Mouse (Mus musculus): Measurements from ENCODE around the gene Fbxo42. TPM values are rescaled to one million over a fixed set of nuclear protein-coding genes. Genes with fewer than 3 reads are reported as not detected.
A peak's percentile ranks its signal among the peaks of the same experiment; 100 is the strongest.

Fbxo42 gene
- polyA plus RNA-seq, 1 experiment from 2014 or later: 23.3 TPM

DNA sequence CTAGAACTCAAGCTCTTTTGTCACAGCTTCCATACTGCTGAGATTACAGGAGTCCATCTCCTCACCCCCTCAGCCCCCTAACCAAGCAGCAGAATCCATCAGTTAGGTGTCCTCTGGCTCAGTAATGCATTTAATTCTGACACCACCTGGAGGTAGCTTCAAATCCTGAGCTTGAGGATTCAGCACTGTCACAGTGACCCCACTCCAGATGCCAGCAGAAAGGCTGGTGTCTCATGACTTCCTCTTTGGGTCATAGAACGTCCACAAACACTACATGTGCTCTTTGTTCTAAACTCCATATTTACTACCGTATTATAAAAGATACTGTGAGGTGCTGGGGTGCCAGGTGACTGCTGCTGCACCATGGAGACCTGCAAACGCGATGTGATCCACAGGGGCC is 9.8 kb downstream of the Fbxo42 start:
- H3K9me3 ChIP-seq (replicated peaks): no peaks in the 10 kb centered on the region
- H3K27me3 ChIP-seq (replicated peaks): no peaks in the 10 kb centered on the region
- H3K36me3 ChIP-seq: no peaks in the 10 kb centered on the region
- no peak overlapping the region for H3K4me2 ChIP-seq
- ATAC-seq (ENCODE audit: low FRiP score): no peak
- H3K9ac ChIP-seq (replicated peaks): no peak overlapping the region
- no peak overlapping the region for H3K4me3 ChIP-seq (replicated peaks)
- no peak overlapping the region for H3K27ac ChIP-seq (replicated peaks)
- 76% methylated on average over 4 of the region's 4 CpGs for WGBS
- H3K4me1 ChIP-seq: peaks cover 27% of the 10 kb centered on the region

DNA sequence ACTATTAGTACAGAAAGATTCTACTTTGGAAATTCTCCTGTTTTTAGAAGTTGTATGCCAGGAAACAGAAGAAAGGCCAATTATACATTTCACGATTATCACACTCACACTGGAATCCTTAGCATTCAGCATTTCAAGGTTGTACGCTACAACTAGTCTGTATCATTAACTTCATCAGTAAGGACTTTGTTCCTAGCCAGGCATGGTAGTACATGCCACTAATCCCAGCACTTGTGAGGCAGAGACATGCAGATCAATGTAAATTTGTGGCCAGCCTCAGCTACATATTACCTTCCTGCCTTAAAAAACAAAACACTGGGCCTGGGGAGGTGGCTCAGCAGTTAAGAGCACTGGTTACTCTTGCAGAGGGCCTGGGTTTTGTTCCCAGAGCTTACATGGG is 10.9 kb downstream of the Fbxo42 start:
- ATAC-seq (ENCODE audit: low FRiP score): no peak
- Histone ChIP-seq H3K4me3 (replicated peaks) (no peak overlapping the region), H3K27ac (replicated peaks) (no peak overlapping the region), H3K36me3 (no peaks in the 10 kb centered on the region), H3K4me2 (no peak overlapping the region), H3K9ac (replicated peaks) (no peak overlapping the region), H3K9me3 (replicated peaks) (no peaks in the 10 kb centered on the region), H3K4me1 (peaks cover 24% of the 10 kb centered on the region), H3K27me3 (replicated peaks) (no peaks in the 10 kb centered on the region)
- WGBS: 78% methylated on average over 2 of the region's 2 CpGs

DNA sequence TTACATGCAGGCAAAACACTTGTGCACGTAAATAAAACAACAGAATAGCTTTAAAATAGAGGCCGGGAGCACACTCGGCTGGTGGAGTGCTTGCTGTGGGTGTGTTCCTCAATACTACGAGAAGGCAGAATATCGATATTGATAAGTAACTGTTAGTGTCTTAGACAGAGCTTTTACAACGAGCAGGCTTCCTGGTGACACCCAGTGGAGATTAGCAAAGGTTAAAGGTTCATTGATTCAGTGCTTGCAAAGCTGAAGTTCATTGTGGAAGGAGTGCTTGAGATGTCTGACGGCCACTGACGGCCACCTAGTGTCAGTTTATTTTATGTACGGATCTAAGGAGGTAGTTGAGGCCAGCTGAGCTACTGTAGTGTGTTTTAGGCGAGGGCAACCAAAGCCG is 11.4 kb downstream of the Fbxo42 start:
- ATAC-seq (ENCODE audit: low FRiP score): no peak
- Histone ChIP-seq H3K9ac (replicated peaks) (no peak overlapping the region), H3K9me3 (replicated peaks) (no peaks in the 10 kb centered on the region), H3K4me1 (peaks cover 23% of the 10 kb centered on the region), H3K36me3 (no peaks in the 10 kb centered on the region), H3K4me2 (no peak overlapping the region), H3K27ac (replicated peaks) (no peak overlapping the region), H3K27me3 (replicated peaks) (no peaks in the 10 kb centered on the region), H3K4me3 (replicated peaks) (no peak overlapping the region)
- WGBS: 51% methylated on average over 11 of the region's 11 CpGs

DNA sequence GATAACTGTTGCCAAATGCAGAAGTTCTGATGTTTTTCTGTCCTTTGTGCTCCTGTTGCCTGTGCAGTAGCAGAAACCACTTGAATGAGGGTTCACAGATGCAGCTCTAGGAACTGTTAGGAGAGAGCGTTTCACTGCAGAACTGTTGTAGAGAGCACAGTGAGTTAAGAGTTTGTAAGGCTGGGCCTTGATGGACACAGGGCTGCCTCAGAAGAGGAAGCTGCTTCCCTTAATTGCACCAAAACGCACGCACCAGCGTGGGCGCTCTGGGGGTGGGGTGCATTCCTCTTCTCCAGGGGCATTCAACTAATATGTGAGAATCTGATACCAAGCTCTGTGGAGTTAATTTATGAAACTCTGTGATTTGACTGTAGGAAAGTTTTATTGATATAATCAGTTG is 12.0 kb downstream of the Fbxo42 start:
- 63% methylated on average over 5 of the region's 5 CpGs for WGBS
- Histone ChIP-seq H3K36me3 (no peaks in the 10 kb centered on the region), H3K4me2 (no peak overlapping the region), H3K9ac (replicated peaks) (no peak overlapping the region), H3K4me1 (peaks cover 19% of the 10 kb centered on the region), H3K4me3 (replicated peaks) (no peak overlapping the region), H3K27me3 (replicated peaks) (no peaks in the 10 kb centered on the region), H3K9me3 (replicated peaks) (no peaks in the 10 kb centered on the region), H3K27ac (replicated peaks) (no peak overlapping the region)
- ATAC-seq (ENCODE audit: low FRiP score): no peak

DNA sequence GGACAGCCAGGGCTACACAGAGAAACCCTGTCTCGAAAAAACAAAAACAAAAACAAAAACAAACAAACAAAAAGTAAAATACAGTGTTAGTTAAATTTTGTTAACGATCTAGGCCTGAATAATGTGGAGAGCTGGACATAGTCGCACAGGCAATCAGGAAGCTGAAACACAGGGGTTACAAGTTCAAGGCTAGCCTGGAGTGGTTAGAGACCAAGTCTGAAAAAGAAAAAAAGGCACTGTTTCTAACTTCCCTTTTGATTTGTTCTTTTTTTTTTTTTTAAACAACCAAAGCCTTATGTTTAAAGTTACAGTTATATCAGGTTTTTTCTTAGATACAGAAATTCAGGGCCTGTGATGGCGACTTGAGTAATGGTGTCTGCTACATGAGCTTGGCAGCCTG is 12.5 kb downstream of the Fbxo42 start:
- peaks cover 19% of the 10 kb centered on the region for H3K4me1 ChIP-seq
- no peak for ATAC-seq (ENCODE audit: low FRiP score)
- no peaks in the 10 kb centered on the region for H3K36me3 ChIP-seq
- no peaks in the 10 kb centered on the region for H3K27me3 ChIP-seq (replicated peaks)
- no peaks in the 10 kb centered on the region for H3K9me3 ChIP-seq (replicated peaks)
- 94% methylated on average over 4 of the region's 4 CpGs for WGBS
- no peak overlapping the region for H3K4me3 ChIP-seq (replicated peaks)
- no peak overlapping the region for H3K4me2 ChIP-seq
- no peak overlapping the region for H3K9ac ChIP-seq (replicated peaks)
- no peak overlapping the region for H3K27ac ChIP-seq (replicated peaks)

DNA sequence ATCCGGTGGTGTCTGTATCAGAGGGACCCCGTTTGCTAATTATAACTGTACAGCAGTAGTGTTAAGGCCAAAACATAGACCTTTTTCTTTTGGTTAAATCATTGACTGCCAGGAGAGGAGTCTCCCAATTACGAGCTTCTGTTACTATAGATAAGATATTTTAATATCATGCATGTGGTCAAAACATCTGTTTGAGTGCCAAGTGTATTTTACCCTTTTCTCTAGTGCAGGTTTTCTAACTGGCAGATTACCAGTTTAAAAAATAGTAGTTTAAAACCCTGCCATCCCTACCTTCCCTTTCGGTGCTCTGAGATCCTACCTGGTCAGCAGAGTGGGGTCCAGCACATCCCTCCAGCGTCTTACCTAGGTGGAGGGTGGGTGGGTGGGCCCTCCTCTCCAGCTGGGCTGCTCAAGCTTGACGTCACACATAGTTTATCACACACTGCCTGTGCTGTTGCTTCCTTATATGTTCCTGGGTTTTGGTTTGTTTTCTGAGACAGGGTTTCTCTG is 14.0 kb downstream of the Fbxo42 start:
- ATAC-seq (ENCODE audit: low FRiP score): no peak
- H3K9me3 ChIP-seq (replicated peaks): no peaks in the 10 kb centered on the region
- H3K9ac ChIP-seq (replicated peaks): no peak overlapping the region
- no peaks in the 10 kb centered on the region for H3K27me3 ChIP-seq (replicated peaks)
- H3K36me3 ChIP-seq: no peaks in the 10 kb centered on the region
- H3K27ac ChIP-seq (replicated peaks): no peak overlapping the region
- H3K4me2 ChIP-seq: no peak overlapping the region
- peaks cover 14% of the 10 kb centered on the region for H3K4me1 ChIP-seq
- no peak overlapping the region for H3K4me3 ChIP-seq (replicated peaks)
- 92% methylated on average over 6 of the region's 6 CpGs for WGBS

DNA sequence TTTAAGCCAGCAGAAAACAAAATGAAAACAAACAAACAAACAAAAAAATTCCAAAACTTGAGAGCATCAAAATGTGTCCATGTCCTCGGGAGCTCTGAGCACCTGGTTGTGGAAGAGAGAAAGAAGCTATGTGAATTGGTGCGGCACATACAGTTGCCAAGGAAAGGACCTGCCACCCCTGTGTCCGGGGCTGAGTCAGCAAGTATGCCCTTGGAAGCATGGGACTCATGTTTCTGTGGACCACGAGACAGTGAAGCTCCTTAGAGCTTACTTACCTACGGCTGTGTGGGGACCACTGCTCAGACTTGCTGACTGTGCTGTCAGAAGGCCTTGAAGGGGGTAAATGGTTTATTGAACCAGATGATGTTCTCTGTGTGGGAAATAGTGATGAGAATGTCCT is 16.0 kb downstream of the Fbxo42 start:
- Histone ChIP-seq H3K9ac (replicated peaks) (no peak overlapping the region), H3K9me3 (replicated peaks) (no peaks in the 10 kb centered on the region), H3K27ac (replicated peaks) (no peak overlapping the region), H3K4me1 (peaks cover 8% of the 10 kb centered on the region), H3K27me3 (replicated peaks) (no peaks in the 10 kb centered on the region), H3K36me3 (0 out of 2 replicates have a peak, but pooled peaks cover 3% of the 10 kb centered on the region), H3K4me3 (replicated peaks) (no peak overlapping the region), H3K4me2 (no peak overlapping the region)
- 93% methylated on average over 5 of the region's 5 CpGs for WGBS
- no peak for ATAC-seq (ENCODE audit: low FRiP score)

DNA sequence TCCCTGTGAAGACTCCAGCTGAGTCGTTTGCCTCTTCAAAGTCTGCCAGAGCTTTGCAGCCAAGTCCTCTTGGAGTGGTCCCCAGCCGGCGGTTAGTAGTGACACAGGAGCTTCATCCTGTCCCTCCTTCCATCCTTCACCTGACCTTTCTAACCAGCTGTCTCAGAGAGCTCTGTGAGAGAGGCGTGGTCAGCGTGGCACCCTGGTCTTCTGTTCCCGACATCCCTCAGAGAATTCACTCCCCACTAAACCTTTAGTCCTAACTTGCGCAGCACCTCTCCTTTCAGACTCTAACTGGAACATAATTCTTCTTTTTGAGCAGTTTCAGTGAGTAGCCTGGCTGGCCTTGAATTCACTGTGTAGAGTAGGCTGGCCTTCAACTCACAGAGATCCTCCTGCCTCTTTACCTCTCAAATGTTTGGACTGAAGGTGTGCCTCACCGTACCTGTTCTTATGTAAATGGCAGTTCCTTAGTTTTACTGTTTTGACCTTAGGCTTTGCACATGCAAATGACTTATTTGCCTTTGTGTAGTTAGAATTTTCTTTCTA is 18.1 kb downstream of the Fbxo42 start:
- Histone ChIP-seq H3K4me1 (no peaks in the 10 kb centered on the region), H3K4me2 (no peak overlapping the region), H3K36me3 (peaks cover 18% of the 10 kb centered on the region), H3K4me3 (replicated peaks) (no peak overlapping the region), H3K27me3 (replicated peaks) (no peaks in the 10 kb centered on the region), H3K9me3 (replicated peaks) (no peaks in the 10 kb centered on the region), H3K9ac (replicated peaks) (no peak overlapping the region), H3K27ac (replicated peaks) (no peak overlapping the region)
- 75% methylated on average over 8 of the region's 8 CpGs for WGBS
- ATAC-seq (ENCODE audit: low FRiP score): no peak

DNA sequence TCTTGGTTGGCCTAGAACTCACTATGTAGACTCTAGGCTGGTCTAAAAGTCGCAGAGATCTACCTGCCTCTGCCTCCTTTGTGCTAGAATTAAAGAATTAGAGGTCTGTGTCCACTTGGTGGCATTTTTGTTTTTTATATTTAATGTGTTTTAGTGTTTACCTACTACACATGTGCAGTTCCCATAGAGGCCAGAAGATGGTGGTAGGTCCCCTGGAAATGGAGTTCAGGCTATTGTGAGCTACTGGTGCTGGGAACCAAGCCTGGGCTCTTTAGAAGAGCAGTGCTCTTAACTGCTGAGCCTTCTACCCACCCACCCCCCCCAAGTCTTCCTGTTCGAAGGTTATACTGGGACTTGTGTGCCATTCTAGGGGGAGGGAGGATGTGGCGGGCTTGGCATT is 19.4 kb downstream of the Fbxo42 start:
- Histone ChIP-seq H3K4me3 (replicated peaks) (no peak overlapping the region), H3K27ac (replicated peaks) (no peak overlapping the region), H3K4me2 (no peak overlapping the region), H3K36me3 (peaks cover 31% of the 10 kb centered on the region), H3K9ac (replicated peaks) (no peak overlapping the region), H3K9me3 (replicated peaks) (no peaks in the 10 kb centered on the region), H3K27me3 (replicated peaks) (no peaks in the 10 kb centered on the region), H3K4me1 (no peaks in the 10 kb centered on the region)
- ATAC-seq (ENCODE audit: low FRiP score): no peak
- 96% methylated on average over 3 of the region's 3 CpGs for WGBS

DNA sequence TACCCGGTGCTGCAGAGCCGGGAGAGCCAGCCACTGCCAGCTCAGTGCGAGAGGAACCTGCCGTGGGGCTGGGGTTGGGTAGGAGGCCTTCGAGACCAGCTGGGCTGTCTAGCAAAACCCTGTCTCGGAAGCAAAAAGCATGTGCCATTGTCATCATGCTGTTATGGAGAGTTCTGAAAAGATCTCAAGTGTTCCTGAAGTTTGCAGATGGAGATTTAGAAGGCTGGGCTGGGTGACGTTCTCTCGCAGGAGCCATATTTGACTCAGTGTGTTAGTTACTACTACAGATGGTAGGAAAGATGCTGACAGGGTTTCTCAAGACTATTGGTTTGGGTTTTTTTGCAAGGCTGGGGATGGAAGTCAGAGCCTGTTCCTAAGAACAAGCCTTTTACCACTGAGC is 24.4 kb downstream of the Fbxo42 start:
- H3K27me3 ChIP-seq (replicated peaks): no peaks in the 10 kb centered on the region
- H3K27ac ChIP-seq (replicated peaks): no peak overlapping the region
- ATAC-seq (ENCODE audit: low FRiP score): no peak
- peaks cover 60% of the 10 kb centered on the region for H3K36me3 ChIP-seq
- H3K4me3 ChIP-seq (replicated peaks): no peak overlapping the region
- 92% methylated on average over 8 of the region's 8 CpGs for WGBS
- no peaks in the 10 kb centered on the region for H3K4me1 ChIP-seq
- H3K9ac ChIP-seq (replicated peaks): no peak overlapping the region
- no peak overlapping the region for H3K4me2 ChIP-seq
- H3K9me3 ChIP-seq (replicated peaks): no peaks in the 10 kb centered on the region

DNA sequence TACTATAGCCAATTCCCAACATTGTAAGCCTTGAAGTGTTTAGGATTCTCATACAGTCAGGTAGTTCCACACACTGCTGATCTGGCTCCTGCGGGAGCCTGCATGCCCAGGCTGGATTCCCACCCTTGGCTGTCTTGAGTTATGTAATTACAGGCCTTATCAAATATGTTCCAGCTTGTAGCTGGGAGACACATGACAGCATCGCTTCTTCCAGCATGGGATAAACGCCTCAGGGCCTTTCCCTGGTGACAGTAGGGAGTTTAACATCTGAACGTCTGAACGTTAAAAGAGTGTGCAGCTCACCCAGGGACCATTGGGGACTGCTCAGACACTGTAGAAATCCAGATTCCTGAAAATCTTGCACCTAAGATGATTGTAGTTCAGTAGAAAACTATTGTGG is 28.1 kb downstream of the Fbxo42 start:
- WGBS: 68% methylated on average over 5 of the region's 5 CpGs
- Histone ChIP-seq H3K4me3 (replicated peaks) (no peak overlapping the region), H3K4me2 (no peak overlapping the region), H3K27me3 (replicated peaks) (no peaks in the 10 kb centered on the region), H3K27ac (replicated peaks) (0 out of 2 replicates have a peak overlapping the region, but pooled peaks have one; percentile 33), H3K9ac (replicated peaks) (no peak overlapping the region), H3K4me1 (peaks cover 14% of the 10 kb centered on the region), H3K36me3 (peaks cover 57% of the 10 kb centered on the region), H3K9me3 (replicated peaks) (no peaks in the 10 kb centered on the region)
- no peak for ATAC-seq (ENCODE audit: low FRiP score)

DNA sequence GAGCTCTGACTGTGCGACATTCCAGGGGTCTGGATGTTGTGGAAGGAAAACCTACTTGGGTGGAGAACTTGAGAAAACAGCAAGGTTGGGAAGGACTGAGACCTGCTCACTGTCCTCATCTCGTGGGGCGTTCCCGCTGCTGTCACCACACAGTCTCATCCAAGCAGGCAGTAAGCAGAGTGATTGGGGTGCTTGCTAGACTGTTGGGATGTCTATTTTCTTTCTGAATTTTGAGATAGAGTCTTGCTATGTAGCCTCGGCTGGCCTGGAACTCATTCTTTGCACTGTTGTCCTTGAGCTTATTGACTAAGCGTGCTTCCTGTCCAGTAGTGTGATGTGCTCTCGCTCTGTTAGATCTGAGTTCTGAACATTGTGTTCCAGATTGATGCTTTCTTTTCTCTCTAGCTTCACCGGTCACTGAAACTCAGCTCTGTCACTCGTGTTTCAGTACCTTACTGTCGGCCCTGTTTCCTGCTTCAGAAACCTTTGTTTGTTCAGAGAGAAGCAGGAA is 28.7 kb downstream of the Fbxo42 start:
- peaks cover 55% of the 10 kb centered on the region for H3K36me3 ChIP-seq
- H3K27ac ChIP-seq (replicated peaks): 0 out of 2 replicates have a peak overlapping the region, but pooled peaks have one; percentile 33
- H3K9ac ChIP-seq (replicated peaks): no peak overlapping the region
- 87% methylated on average over 10 of the region's 10 CpGs for WGBS
- no peaks in the 10 kb centered on the region for H3K27me3 ChIP-seq (replicated peaks)
- peaks cover 14% of the 10 kb centered on the region for H3K4me1 ChIP-seq
- H3K4me3 ChIP-seq (replicated peaks): no peak overlapping the region
- ATAC-seq (ENCODE audit: low FRiP score): no peak
- H3K4me2 ChIP-seq: no peak overlapping the region
- H3K9me3 ChIP-seq (replicated peaks): no peaks in the 10 kb centered on the region

Data from neural tube, embryonic 15.5 days (tissue).